Mouse (Mus musculus) NIH3T3 (cell line): ENCODE data around the gene Cdh13.

Experiments
- DNase-seq: peaks from one replicate; pipeline ENCODE4 v3.0.0-alpha.2; 2012; ENCODE audit warnings: low read depth

Cdh13 gene

DNA sequence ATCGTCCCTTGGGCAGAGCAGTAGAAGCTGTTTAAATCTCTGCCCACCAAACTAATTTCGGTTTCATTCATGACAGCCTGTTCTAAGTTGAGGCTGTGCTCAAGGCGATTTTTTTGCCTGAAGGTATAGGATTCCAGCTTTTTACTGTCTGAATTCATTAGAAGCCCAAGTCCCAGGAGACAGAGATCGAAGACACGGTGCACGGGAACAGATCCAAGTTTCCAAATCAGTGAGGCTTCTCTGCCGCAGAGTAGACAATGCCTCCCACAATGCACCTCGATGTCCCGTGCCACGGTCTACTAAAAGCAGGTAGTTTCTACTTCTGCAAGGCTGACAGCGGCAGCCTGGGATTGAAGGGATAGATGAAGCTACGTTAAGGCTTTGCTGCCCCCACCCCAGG, 778.1 kb downstream of the Cdh13 start:
- no peak for DNase-seq

DNA sequence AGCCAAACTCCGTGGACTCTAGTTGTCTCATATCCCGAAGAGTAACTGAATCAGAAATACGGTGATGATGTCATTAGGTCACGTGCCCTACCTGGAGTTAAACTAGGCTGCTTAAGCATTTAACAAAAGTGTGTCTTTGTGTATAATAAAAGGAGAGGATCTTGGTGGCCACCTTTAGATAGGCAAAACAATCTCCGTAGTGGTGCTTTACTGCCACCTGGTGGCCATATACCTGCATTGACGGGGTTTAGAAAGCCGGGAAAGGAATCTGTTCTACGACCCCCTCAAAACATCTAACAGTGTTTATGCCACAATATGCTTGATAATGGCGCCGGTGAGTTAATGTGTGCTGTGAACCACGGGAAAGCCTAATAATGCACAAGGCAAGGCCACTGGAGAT, 781.0 kb downstream of the Cdh13 start:
- peak; percentile 57 for DNase-seq

DNA sequence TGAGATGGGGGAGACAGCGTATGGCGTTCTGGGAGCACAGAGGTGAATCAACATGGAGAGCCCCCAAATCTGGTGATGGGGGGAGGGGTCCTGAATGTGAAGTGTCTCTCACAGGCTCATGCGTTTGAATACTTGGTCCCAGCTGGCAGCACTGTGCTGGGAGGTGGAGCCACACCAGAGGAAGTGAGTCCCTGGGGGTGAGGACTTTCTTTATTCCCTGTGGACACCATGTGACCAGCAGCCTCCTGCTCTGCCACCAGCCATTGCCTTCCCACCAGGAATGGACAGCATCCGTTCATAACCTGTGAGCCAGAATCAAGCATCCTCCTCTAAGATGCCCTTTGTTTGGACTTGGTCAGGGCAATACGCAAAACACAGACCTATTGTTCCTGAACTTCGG, 788.8 kb downstream of the Cdh13 start:
- no peak for DNase-seq

DNA sequence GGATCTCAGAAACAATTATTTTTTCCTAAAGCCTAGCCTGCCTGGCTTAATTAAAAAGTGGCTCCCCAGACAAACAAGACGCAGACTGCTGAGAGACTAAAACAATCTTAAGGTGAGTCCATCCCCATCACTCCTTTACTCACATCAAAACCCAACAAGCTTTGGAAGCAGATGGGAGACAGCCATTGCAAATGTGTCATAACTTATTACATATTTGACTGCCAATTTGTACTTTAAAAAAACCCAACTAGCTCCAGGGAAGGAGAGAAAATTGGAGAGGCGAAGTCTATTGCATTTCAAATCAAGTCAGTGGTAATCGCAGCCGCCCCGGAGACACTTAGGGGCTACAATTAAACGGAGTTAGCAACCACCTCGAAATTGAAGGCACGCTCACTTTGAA, 801.5 kb downstream of the Cdh13 start:
- no peak for DNase-seq

DNA sequence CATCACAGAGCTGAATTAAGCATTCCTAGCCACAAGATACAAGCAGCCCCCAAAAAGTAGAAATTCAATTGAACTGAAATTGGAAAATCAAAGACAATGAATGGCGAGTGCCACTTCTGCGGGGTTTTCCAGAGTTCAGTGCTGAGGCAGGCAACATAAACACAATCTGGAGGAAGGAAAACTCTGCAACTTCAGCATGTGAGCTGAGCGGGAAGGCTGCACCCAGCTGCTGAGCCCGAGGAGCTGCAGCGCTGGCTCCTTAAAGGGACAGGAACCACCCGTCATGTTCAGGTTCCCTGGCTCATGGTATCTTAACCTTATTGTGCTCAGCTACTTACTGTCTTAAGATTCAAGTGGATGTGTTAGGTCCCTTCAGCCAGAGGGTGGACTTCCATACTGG, 814.7 kb downstream of the Cdh13 start:
- no peak for DNase-seq

DNA sequence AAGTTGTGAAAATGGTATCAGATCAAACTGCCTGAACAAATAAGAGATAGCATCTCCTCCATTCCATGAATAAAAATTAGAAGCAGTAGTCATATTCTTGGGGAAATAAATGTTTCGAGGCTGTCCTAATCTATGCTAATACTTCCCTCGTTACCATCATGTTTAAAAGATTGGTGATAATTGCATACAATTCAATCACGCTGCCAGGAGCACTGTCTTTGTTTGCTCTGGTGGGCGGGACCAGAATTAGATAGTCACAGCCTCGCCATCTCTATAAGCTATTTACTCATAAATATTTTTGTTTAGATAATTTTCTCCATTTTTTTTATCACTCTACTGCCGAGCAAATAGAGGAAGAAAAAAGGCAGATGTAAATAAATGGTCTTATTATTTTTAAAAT, 819.3 kb downstream of the Cdh13 start:
- no peak for DNase-seq

DNA sequence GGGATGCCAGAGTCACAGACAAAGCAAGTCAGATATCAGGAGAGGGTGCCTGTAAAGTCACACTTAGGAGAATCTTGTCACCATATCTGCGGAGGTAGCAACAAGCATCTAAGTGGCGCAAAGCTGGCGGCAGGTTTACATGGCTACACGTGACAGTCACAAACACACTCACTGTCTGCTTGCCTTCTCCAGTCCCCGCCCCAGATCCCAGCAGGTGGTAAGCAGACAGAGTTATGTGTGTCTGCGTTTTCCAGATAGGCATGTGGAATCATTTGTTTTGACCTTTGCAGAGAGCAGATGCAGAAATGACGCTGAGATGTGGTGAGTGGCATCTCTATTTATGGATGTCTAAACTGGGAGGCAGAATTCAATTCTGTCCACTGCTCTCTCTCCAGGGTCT, 826.1 kb downstream of the Cdh13 start:
- no peak for DNase-seq

DNA sequence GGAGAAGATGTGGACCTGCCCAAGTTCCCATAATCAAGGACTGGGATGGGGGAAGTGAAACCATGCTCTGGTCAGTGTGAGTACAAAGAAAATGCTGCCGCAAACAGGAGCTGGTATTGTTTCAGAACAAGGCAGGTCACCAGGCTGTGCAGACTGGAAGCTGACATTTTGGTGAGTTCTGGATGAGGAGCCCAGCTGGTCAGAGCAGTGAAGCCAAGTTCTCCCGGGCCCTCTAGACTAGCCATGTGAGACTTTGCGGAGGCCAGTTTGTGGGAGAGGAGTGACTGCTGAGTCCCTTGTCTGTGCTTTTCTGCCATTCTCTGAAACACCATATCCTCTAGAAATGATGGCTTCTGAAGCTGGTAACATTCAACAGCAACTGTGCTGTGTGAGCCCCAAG, 829.3 kb downstream of the Cdh13 start:
- DNase-seq, result no peak

DNA sequence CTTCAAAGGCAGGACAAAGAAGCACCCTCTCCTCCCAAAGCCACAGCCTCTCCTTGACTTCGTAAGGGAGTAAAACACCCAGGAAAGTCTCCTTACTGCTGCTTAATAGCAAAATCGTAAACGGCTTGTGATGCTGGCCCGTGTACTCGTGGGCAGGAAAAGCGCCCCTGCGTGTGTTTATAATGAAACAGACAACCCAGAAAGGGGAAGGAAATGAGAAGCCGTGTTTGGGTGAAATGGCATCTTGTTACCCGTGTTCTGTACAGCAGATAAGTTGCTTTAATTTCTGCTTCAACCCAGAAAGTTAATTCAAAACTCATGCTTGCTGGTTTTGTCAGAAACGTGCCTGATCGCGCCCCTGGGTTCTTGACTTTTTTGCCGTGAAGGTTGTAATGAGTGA, 837.7 kb downstream of the Cdh13 start:
- no peak for DNase-seq

DNA sequence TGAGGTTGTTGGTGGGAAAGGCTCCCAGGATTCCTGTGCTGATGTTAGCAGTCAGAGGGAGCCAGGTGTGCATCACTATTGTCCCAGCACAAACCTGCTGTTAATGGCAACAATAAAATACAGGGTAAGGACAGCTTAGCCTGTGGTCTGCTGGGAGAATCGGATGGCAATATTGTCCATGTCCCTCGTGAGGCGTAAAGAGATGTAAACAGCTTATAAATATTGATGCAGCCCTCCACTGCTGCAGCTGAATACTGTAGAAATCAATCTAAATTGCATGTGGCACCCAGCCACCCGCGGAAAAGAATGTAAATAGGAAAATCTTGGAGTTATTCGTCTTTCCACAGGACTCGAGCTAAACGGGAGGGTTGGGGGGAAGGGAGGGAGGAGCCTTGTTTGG, 844.3 kb downstream of the Cdh13 start:
- DNase-seq, result no peak

DNA sequence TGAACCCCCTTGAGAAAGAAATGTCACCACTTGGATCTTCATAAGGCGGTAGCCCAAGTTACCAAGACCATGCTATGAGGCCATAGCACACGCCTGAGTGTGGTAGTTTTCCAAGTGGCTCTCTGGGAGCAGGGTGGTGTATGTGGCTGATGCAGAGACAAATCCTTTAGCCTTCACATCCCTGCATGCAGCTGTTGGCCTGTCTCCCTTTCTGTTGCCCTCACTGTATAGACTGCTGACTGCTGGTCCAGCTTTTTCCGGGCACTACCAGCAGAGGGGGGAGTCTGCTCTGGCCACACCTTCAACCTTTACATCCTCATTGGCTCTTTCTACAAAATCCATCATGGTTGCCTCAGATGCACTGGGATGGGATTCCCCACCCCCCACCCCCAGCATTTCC, 844.7 kb downstream of the Cdh13 start:
- DNase-seq, result no peak

DNA sequence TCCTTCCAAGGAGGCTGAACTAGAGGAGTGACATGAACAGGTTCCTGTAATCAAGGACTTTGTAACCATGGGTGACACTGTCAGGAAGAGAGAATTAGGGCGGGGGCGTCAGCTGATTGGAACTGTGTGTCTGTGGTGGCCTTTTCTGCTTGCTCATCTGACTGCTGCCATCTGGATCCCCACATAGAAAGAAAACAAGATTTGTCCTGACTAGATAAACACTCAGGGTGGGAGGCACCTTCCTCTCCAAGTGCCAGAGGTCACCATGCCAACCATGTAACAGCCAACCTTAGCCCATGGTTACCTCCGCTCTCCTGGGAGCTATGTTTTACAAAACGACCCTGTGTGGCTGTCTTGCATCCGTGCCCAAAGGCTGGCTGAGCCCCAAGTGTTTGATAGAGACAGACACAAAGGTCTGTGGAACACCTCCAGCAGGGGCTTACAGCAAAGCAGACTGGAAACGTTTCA, 873.0 kb downstream of the Cdh13 start:
- DNase-seq, result no peak

DNA sequence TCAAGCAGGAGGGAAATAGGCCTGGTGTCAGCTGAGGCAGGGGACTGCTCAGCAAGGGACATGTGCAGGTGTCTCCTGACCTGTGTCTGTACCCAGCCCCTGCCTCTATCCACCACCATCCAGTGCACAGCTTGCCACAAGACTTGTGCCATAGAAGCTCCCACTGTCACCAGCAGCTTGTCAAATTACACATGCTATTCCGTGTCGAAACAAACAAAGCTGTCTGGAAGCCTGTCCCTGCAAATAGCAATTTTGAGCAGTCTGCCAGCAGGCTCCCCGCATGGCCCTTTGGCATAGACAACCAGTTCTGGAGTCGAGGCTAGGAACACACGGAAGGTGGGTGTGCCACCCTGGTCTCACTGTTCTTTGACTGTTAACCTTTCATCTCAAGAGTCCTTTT, 875.1 kb downstream of the Cdh13 start:
- DNase-seq, result no peak

DNA sequence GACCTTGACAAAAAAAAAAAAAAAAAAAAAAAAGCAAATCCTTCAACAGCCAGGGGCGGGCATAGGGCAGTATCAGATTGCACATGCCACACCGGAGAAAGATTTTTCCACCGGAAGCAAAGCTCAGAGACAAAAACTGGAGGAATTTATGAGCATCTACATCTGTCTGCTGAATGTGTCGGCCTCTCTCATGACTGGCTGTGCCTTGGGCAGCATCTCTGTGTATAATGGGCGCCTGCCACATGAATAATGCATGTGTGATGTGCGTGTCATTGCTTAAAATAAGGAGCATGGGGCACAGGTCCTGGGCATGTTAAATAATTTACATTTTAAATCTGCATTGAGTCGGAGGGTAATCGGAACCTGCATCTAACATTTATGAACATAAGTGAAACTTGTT, 876.3 kb downstream of the Cdh13 start:
- no peak for DNase-seq

DNA sequence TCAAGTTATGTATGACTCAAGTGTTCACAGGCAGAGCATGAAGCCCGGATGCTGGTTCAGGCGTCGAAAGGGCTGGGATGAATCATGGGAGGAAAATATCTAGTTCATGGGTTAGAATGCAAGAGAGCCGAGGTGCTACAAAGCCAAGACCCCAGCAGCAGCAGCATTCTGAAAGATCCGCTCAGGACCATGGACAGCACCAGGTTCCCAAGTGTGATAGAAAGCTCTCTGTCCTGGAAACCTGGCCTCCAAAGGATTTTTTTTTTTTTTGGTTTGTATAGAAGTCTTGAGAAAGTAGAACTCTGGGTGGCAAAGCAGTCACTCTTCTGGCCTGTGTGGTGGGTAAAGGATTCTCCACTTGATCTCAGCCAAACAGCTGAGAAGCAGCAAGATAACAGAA, 880.5 kb downstream of the Cdh13 start:
- DNase-seq, result peak; percentile 67

DNA sequence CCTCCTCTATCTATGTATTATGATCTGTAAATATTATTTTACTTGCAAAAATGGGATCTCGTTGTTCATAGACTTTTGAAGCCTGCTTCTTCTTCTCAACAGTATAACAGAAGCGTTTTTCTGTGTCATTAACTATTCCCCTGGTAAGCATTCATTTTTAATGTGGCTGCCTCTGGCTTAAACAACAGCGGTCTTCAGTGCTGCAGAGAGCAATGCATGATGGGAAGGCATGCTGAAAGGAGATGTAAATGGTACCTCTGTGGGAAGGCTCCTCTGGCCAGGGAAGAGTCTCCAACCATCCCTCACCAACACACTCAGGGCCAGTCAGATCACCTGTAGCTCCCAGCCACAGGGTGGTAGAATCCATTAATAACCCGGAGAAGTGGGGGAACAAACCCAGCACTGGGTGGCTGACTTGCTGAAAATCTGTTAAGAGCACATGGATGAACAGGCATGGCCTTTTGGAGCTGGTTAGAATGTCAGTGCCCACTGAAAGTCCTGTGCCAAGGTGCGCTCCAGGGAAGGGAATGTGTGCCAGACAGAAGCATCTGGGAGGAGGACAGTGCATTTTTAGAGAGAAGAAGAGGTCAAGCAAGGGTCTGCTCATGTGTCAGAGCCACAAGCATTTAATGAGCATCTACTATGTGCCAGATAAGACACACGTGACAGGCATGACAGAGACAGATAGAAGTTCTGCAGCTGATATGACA, 893.8 kb downstream of the Cdh13 start:
- DNase-seq, result no peak

DNA sequence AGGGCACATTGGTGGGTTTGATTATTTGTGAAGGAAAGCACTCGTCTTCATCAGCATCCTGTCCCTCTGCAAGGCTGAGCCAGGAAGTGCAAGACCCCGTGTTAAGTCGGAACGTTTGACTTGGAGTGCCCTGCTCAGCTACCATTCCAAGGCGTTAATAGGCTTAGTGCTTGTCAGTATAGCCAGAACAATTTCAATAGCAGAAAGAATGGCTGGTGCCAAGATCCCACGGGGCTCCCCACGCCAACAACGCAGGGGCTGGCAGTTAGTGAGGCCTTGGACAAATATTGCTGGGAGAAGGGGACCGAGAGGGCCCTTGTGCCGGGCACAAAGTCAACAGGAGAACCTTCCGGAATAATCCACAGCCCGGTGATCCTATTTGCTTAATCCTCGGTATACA, 897.1 kb downstream of the Cdh13 start:
- no peak for DNase-seq

DNA sequence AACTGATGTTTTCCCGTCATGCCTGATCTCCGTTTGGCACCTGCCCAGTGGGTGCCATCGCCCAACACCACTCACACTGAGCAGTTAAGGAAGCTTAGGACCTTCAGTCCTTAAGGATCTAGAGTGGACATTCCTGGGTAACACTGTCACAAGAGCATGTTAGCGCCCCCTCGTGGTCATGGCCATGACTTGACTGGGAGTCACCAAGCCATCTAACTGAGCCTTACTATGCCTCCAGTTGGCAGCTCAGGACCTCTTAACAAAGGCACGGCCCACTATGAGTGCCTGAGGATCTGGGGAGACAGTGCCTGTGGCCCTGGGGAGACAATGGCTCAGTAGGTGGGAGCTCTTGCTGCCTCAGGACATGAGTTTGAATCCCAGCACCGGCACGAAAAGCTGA, 912.2 kb downstream of the Cdh13 start:
- peak; percentile 46 for DNase-seq

DNA sequence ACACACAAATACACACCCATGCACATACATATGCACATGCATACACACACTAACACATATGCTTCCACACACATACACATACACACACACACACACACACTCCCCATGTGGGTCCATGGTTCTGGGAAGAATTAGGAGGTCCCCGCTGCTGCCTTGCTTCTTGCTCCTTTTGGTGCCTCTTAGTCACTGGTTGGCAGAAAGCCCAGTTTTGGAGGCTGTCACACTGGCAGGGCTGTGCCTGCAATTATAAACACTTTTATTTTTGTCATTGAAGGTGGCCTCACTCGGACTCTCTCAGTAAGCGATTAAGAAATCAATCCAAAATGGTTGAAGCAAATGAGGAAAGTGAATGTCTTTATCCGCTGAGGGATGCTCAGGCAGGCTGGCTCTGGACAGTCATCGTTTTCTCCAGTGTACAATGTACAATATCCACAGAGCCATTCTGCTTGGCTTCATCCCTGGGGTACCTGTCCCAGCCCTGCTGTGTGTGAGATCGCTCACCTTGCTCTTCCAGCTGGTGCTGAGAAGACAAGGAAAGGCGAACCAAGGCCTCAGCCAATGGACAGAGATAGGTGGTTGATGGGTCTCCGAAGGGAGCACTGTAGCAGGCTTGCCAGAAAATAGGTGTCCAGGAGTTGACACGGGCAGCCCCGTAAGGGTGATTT, 913.1 kb downstream of the Cdh13 start:
- peak; percentile 8 for DNase-seq

DNA sequence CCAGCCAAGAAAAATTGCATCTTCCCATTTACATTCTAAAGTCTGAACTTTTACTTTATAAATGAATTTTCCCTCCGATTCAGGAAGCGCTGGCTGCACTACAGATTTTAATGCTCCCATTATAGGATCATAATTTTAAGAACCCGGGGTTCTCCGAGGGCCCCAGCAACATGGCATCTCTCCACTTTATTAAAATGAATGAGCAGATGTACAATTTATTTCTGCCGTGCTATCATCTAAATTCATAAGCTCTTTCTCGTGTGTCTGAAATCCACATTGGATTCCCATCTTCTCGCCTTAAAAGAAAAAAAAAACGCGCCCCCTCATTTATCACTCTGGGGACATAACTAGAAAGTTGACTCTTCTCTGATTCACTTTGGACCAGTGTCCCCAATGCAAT, 925.0 kb downstream of the Cdh13 start:
- DNase-seq, result no peak

DNA sequence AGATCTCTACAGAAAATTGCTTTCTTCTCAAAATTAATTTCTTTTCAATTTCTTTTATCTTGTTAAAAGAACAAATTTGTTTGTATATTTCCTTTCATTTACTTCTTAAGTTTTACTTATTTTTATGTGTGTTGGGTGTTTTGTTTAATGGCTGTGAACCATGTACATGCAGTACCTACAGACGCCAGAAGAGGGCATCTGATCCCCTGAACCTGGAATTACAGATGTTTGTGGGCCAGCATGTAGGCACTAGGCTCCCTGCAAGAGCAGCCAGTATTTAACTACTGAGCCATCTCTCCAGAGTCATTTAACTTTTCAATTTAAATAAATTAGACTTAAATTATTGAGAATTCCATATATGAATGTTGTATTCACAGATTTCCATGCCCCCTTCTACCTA, 941.0 kb downstream of the Cdh13 start:
- peak; percentile 77 for DNase-seq

DNA sequence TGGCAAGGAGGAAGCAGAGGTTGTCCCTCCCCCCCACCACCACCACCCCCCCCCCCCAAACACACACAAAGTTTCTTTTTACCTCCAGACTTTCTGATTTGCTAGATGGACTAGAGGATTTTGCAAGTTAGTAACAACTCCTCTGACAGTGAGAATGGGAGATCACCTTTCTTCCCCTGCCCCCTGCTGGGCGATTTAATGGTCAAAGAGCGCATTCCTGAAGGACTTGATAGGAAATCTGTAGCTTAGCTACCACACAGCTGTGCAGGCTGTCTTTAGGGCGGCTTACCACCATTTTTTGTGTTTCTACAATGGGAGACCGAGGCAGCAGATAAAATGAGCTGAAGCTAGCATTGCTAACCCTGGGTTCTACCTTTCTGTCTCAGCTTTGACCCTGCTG, 961.6 kb downstream of the Cdh13 start:
- no peak for DNase-seq

DNA sequence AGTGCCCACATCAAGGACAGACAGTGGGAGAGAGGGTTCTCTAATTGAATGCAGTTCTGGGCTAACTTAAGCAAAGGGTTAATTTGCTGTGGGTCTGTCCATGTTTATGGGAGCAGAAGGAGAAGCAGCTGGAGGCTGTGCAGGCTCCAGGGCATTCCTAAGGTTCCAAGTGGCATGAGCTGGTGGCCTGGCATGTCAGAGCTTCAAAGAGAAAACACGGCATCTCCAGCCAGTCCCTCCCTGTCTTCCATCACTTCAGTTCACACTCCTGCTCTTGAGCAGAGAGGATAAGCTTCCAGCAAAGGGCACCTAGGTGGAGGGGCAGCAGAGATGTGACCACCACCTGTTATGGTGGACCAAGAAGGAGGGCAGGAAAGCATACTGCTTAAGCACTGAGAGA, 962.1 kb downstream of the Cdh13 start:
- DNase-seq, result no peak

DNA sequence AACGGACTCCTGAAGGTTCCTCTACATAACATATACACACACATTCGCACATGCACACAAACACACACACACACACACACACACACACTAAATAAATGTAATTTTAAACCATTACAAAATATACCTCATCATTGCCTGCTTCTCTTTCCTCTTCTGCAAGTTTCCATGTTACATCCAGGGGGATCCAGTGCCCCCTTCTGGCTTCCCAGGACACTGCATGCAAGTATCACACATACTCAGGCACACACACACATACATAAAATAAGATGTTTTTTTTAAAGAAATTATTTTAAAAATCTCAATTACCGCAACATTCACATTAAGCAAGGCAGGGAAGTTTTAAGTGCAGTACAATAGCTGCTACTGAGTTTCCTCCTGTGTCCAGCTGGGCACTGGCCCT, 970.8 kb downstream of the Cdh13 start:
- no peak for DNase-seq
